Mouse (Mus musculus) kidney, postnatal 10 days (tissue): Measurements from ENCODE around the gene Akt3.

ENCODE experiments used
- DNase-seq: peaks from one replicate; pipeline ENCODE4 v3.0.0; 2021; ENCODE audit warnings: mixed read lengths

The Akt3 gene

DNA sequence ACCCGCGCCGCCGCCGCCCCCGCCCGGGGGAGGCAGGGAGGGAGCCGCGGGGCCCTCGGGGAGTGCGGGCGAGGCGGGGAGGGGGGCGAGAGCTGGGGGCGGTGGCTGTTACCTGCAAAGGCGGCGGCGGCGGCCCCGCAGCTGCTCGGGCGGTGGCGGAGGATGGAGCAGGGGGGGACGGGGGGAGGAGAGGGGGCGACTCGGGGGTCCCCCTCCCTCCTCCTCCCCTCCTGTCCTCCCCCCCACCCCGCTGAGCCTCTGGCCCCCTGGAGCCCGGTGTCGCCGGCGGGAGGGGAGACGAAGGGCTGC lies at the start of gene Akt3:
Gene Akt3 (minus strand): TSS at position 170 of the 309 bp plus-strand sequence.
- DNase-seq: no peak

DNA sequence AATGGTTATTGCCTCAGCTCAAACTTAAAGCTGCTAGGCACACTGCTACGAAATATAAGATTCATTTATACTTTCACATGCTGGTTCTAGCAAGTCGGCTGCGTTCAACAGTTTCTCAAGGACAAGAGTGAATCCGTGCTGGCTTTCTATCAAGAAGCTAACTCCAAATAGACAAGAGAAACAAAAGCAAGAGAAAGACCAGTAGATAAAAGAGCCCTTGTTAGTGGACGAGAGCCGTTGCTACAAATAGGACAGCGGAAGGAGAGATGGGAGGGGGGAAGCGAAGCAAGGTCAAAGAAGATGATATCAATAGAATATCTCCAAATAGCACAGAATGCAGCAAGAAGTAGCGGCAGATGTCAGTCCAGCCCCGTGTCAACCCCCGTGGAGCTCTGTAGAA lies 49.5 kb upstream of the Akt3 start:
- no peak for DNase-seq

DNA sequence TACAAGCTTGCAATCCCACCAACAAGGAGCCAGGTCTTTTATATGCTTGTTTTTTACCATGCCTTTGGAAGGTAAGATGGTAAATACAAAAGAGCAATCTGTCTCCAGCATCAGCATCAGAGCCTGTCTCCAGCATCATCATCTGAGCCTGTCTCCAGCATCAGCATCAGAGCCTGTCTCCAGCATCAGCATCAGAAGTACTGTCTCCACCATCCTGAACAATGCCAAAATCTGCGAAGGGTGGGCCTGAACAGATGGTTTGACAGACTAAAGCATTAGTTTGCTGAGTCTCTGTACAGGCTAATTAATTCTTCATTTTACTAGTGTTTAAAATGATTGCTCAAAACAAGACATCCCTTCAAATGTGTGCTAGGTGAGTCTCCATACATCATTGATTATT lies 40.2 kb upstream of the Akt3 start:
- no peak for DNase-seq

DNA sequence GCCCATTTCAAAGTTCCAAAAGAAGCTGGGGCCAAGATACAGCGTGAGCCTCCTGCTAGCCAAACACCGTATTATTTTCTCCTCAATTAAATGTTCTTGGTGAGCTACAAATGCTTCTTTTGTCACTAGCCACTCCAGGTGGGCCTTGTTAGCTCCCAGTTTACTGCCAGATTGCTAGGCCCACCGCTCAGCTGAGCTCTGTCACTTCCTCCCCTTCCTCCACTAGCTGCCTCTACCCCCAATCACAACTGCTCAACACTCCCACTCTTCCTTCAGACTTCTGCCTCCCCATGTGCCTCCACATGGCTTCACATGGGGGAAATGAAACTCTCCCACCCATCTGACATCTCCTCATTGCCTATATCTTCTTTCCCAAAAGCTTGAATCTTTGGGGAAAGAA lies 28.8 kb upstream of the Akt3 start:
- no peak for DNase-seq

DNA sequence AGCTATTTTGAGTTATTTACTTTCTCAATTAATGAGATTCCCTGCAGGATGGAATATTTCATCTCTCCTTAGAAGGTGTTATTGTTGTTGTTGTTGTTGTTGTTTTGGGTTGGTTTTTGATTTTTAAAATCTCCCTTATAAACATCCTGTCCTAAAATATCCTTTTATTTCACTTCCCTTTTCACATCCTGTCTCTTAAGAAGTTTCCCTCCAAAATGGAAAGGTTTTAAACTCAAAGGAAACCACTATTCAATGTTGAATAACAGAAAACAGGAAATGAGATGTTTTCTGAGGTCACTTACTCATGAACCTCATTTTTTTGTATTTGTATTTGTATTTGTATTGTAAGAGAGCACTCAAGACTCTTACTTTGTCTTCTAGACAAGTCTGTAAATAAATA lies 23.9 kb upstream of the Akt3 start:
- DNase-seq: no peak

DNA sequence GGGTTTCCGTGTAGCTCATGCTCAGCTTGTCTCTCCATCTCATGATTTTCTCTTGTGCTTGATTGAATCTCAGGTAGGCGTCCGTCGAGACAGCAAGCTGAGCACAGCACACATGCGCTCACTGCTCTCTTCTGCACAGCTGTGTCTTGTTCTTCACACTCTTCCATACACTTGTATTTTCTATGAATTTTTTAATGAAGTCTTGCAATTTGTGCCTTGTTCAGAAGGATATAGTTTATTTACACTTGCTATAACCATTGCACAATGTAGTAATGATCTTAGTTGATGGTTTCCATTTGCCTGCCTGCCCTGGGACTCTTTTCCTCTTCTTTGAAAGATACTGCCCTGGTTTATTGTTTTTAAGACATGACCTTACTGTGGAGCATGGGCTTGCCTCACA lies 19.4 kb upstream of the Akt3 start:
- DNase-seq: no peak

DNA sequence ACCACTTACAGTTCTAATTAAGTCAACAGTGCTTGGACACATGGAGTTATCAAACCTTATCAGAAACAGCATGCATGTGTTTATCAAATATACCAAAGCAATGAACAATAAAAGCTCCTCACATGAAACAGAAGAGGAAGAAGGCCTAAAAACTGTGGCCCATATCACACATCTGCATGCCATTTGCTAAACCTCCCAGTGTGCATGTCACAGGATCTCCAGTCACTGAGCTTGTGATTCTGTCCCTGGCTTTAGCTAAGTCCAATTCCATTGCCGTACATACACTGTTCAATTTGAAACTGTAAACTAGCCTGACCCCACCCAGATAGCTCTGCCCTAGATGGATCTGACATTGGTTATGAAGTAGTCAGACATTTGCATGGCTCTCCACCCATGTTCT lies 9.6 kb upstream of the Akt3 start:
- no peak for DNase-seq

DNA sequence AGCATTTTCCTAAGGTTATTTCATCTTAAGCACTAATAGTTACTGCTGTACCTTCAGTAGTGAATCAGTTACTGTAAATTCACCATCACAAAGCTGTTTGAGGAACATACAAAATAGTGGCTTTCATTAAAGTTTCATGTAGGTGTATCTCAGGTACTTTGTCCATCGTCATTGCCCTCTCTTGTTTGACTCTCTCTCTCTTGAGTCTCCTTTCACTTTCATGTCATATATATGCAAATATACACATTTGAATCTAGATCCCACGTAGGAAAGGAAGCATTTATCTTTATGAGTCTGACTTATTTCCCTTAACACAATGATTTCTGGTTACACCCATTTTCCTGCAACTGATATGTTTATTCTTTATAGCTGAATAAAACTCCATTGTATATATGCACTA lies 4.9 kb upstream of the Akt3 start:
- no peak for DNase-seq

DNA sequence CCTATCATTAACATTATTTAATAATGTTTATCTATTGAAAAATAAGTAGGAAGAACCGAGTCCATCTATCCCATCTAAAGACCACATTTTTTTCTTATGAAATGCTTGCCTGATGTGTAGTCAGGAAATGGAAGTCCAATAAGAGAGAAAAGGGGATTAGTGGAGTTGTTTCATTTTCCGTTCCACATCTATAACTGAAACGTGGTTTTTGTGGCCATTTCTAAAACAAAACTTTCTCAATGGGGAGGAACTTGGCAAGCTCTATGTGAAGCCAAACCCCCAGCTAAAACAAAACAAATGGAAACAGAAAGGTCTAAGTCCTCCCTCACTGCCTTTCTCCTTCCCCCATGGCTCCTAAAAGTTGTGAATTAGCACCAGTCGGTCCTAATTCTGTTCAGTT lies 2.8 kb upstream of the Akt3 start:
- no peak for DNase-seq

DNA sequence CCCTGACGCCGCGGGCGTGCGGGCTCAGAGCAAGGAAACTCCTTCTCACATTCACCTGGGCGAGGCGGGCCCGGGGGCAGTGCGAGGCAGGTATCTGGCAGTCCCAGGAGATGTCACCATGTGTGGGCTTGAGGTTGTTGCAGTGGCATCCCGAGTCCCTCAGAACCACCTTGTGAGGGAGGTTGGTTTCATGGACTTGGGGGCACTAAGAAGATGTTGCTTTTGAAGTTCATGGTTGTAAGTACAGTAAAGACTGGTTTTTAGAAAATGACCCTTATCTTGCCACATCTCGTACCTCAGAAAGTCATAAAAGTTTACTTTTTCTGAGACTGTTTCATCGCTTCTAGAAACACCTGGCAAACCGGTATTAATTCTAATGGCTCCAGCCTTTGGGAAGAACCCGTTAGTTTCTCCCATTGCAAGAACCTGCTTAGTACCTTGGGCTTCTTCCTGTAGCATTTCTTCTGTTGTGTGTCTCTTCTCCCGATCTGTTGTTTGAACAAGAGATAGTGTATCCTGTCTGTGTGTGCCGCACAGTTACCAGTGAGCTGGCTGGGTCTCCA lies 1.1 kb upstream of the Akt3 start:
- DNase-seq: no peak

DNA sequence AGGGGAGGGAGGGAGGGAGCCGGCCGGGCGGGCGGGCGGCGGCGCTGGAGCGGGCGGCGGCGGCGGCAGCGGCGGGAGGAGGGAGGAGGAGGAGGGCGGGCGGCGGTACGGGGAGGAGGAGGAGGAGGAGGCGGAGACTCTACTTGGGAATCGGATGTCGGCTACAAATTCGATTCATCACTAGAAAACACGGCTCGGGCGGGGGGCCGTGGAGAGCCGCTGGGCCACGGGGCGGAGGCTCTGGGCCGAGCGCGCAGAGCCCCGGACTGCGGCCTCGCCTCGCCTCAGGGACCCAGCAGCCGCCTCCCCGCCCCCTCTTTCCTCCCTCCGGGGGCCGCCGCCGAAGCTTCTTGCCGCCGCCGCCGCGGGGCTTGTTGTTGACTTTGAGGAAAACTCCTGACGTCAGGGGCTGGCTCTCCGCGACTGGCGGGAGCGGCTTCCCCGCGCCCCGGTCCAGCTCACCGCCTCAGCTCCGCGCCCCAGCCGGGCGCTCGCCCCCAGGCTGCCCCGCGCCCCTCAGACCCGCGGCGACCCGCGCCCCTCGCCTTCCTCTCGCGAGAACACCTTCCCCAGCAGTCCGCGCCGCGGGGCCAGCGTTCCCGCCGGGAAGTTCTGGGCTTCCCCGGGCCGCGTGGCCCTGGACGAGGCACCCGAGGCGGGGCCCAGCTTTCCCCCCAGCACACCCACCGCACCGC lies 487 bp upstream of the Akt3 start:
- DNase-seq: peak; percentile 90

DNA sequence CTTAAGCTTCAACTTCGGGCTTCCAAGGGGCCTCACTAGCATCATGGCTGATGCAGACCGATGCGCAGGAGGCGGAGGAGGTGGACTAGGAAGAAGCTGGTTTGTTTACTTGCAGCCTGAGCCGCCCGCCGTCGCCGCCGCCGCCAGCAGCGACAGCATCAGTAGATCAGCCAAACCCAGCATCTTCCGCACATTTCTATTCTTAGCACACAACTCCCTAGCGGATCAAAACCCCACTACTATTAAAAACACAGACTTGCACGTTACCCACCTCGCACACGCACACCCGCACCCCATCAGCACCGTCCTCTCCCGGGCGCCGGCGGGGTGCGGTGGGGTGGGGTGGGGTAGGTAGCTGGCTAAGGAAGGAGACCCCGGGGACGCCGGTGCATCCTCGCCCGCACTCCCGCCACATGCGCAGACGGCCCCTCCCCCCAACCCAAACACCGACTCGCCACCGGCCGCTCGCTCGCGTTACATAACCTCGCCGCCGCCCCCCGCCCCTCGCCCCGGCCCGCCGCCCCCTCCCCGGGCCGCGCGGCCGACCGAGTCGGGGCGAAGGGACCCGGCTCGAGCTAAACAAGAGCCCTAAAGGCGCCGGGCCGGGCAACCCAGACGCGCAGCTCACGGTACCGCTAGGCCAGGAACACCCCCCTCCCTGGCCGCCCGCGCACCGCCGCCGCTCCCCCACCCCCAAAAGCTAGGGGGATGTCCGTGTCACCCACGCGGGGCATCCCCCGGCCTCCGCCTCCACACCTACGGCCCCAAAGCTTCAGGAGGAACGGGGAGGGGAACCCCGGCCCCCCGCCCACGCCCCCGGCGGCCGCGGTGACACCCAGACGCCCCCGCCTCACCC lies 597 bp downstream of the Akt3 start:
- DNase-seq: peak; percentile 77

DNA sequence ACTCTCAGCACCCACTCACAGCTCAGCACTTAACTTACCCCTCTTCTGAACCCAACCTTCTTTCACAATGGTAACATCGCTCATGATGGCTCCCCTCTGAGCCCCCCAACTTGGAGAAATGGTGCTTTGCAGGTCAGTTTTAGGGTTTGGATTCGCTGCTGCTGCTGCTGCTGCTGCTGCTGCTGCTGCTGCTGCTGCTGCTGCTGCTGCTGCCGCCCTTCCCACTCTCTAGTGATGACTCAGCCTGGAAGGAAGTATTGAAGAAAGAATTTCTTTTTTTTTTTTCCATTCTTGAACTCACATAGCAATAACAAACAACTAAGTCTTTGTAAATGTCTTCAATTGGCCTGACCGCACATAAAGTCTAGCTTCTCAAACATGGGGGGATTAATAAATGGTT lies 9.4 kb downstream of the Akt3 start:
- DNase-seq: peak; percentile 19

DNA sequence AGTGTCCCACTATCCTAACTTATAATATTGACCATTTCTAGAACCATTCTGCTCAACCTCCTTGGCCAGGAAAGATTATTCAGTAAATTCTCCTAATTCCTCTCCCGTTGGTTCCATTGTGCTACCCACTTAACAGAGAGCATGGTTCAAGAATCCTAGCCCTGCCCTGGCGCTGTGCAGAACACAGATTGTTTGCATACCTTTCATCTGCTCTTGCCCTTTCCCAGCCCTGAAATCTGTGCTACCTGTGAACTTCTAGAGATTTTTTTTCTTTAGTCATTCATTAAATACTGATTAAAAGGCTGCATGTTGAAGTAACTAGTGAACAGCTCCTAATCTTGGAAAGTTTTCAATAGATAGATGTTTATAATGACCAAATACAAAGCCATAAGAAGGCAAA lies 19.6 kb downstream of the Akt3 start:
- DNase-seq: peak; percentile 8

DNA sequence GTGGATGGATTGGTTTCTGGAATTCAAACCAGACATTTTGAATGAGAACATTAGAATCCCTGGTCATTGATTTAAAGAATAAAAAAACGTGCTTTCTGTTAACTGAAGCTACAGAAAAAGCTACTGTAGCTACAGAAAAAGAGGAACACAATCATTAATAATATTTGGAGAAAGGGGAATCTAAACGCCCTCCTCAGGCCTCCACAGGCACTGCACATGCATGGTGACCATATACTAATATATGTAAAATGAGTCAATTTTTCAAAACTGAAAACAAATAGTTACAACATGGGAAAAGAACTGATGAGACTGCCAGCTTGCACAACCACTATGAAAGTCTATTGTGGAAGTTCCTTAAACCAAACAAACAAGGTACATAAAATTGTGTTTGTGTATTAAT lies 21.3 kb downstream of the Akt3 start:
- no peak for DNase-seq

DNA sequence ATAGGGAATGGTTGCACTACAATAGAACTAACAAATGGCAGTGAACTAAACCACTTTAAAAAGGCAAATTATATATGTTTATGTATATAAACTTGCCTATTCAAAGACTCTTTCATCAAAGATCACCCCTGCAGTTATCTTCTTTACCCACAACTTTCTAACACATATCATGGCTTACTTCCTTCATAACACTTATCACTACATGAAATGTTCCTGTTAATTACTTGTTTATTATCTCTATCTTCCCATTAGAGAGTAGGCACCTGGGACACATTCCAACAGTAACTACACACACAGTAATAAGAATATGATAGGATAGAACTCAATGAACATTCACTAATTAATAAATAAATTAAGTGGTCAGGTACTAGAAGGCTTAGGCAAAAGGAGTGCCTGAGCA lies 21.8 kb downstream of the Akt3 start:
- no peak for DNase-seq

DNA sequence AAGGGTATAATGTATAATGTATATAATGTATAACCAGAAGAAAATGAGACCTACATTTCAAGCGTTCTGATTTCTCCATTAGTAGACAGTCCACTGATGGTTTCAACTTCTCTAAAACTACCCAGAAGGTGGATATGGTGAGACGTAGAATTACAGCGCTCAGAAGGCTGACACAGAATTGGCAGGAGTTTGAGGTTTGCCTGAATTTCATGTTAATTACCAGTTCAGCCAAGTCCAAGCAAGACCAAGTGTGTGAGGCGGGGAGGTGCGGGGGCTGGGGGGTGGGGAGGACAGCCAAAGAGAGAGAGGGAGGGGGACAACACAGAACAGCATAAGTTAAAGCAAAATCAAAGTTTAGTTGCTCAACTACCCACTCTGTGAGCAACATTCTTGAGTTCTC lies 23.5 kb downstream of the Akt3 start:
- DNase-seq: no peak

DNA sequence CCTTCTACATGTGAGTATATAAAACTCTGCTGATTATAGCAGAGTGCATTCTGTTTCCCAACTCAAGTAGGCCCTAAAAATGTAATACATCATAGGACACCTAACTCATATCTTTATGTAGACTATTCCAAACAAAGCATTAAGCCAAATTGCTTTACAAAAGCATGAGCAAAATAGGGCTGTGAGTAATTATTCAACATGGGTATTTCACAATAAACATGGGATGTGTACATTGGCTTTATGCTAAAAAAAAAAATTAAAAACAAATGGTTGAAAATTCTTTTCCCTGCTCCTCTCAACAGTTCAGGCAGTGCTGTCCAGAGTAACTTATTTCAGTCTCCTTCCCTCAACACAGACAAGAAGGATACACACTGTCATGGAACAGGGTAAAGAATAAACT lies 26.9 kb downstream of the Akt3 start:
- no peak for DNase-seq

DNA sequence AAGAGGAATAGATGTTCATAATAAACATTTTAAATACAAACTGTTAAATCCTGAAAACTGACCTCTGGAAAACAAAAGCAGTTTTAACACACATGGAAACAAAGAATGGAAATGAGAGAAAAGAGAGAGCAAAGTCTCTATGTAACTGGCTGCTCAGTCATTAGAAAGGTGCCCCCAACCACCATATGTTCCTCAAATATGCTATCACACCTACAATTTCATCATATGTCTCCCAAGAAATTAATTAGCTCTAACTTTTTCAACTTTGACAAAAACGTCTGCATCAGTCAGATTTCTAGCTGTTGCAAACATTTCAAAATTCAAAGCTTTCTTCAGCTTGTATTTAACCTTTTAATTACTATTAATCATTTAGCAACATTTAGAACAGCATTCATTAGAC lies 59.0 kb downstream of the Akt3 start:
- no peak for DNase-seq

DNA sequence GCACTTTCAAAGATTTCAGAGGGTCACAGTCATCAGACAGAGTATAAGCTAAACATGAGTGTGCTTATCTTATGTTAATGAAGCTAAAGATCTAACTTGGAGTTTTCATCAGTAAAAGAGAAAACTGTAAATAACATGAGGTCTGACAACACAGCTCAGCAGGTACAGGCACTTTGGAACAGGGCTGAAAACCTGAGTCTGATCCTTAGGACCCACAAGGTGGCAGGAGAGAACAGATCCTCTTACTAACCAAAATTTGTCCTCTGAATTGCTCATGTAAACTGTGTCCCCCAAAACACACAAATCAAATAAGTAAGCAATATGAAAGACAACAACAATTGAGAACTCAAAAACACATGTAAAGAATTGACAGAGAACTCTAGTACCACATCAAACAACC lies 62.8 kb downstream of the Akt3 start:
- no peak for DNase-seq

DNA sequence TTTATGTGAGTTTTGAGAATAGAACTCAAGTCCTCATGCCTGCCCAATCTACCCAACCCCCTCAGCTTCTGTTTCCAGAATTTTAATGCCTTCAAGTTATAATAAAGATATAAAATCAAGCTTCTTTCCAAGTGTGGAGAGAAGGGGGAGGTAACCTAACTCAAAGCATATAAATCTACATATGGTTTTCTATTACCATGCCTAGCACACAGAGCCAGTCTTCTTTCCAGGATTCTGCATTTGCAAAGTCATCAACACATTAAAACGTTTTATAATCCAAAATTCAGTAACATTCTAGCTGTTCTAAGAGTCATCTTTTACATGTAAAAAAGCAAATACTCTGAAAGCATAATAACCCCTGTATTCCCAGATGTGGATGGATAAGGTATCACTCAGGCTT lies 63.7 kb downstream of the Akt3 start:
- no peak for DNase-seq

DNA sequence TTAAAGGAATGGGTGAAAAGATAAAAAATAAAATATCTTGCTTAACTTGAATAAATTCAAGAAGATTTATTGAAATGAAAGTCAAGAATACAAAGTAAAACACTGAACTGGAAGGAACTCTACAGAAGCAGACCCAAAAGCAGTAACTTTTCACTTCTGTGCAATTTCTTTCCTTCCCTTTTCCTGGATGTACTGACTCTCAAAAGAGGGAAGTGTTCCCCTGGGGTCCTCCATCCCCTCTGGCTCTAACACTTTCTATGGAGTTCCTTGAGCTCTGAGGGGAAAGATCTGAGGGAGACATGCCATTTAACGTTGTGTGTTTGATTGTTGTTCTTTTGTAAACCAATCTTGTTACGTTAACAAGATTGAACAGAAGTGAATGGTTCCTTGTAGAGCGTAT lies 66.4 kb downstream of the Akt3 start:
- DNase-seq: no peak

DNA sequence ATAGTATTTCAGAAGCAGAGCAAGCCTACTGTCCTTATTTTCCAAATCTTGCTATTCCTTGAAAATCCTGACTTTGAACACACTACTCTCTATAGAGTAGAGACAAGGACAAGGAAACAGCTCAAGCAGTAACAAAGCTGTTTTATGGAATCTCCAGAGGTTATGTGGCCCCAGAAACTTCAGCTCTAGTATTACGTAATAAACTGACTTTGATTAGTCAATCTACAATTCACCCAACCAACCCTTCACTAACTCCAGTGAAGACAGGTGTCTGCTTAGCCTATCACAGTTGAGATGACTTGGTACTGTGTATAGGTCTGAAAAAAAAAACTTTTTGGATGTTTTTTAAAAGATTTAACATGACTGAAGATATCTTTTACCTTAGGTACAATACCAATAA lies 67.6 kb downstream of the Akt3 start:
- DNase-seq: no peak

DNA sequence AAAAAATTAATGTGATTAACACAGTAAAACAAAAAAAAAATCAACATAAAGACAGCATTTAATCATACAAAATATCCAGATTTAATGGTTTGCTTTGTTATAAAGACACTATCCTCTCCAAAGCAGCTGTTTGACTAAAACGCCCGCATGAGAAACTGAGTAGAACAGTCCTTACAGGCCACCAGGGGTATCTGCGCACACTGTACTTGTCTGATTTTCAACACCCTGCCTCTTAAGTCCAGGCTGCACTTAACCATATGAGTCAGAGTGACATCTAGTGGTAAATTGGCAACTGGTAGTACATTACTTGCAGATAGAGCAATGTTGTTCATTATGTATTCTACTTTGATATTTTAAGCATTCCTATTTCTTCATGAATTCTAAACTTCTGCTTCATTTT lies 69.3 kb downstream of the Akt3 start:
- DNase-seq: peak; percentile 33

DNA sequence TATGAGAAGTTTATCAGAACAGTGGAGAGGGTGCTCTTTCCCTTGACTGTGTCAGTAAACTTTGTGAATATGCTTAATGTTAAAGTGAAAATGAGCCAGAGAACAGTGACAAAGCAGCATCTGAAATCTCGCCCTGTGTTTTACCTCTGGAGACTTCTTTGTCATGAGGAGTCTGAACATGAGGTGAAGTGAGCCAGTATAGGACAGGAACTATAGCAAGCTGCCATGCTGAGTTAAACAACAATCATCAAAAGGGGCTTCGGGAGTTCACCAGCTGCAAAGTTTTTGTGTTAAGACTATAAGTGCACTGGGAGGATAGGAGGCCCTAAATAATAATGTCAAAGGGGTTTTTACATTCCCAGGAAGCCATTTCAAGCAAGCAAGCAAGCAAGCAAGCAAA lies 71.3 kb downstream of the Akt3 start:
- no peak for DNase-seq
